Mouse (Mus musculus): ENCODE results near the gene Cd200. TPM values are rescaled to one million over a fixed set of nuclear protein-coding genes. Genes with fewer than 3 reads are reported as not detected.

The Cd200 gene
- polyA plus RNA-seq (2014; fragmentation: Illumina TruSeq; extraction: RNeasy Lipid Tissue Mini Kit (QIAGEN cat#74804)) = 193 TPM

GRCm38 (mm10) chr16:45408425-45409063 lies at the start of gene Cd200:
Gene Cd200 (minus strand): TSS chr16:45409053.

Other genes starting within 250 kb of the Cd200 start
- gene Btla, start 184.7 kb downstream of the Cd200 start, polyA plus RNA-seq (2014; fragmentation: Illumina TruSeq; extraction: RNeasy Lipid Tissue Mini Kit (QIAGEN cat#74804)) = 2.0 TPM
- 2.2 TPM for gene Gm609, start 83.9 kb upstream of the Cd200 start, polyA plus RNA-seq (2014; fragmentation: Illumina TruSeq; extraction: RNeasy Lipid Tissue Mini Kit (QIAGEN cat#74804))
- gene Gm17783, start 123.0 kb upstream of the Cd200 start, polyA plus RNA-seq (2014; fragmentation: Illumina TruSeq; extraction: RNeasy Lipid Tissue Mini Kit (QIAGEN cat#74804)) = not detected
- gene Slc9c1, start 126.3 kb upstream of the Cd200 start, polyA plus RNA-seq (2014; fragmentation: Illumina TruSeq; extraction: RNeasy Lipid Tissue Mini Kit (QIAGEN cat#74804)) = not detected
- 0.68 TPM for gene Gcsam, start 201.3 kb upstream of the Cd200 start, polyA plus RNA-seq (2014; fragmentation: Illumina TruSeq; extraction: RNeasy Lipid Tissue Mini Kit (QIAGEN cat#74804))
- not detected for gene BC016579, start 245.0 kb upstream of the Cd200 start, polyA plus RNA-seq (2014; fragmentation: Illumina TruSeq; extraction: RNeasy Lipid Tissue Mini Kit (QIAGEN cat#74804))